Mouse (Mus musculus): ENCODE results near the gene Sec22c. TPM values are rescaled to one million over a fixed set of nuclear protein-coding genes. Genes with fewer than 3 reads are reported as not detected.

Sec22c gene
- polyA plus RNA-seq, 1 experiment from 2014 or later = 9.2 TPM

GRCm38 (mm10) chr9:121697150-121698049, 7.9 kb downstream of the Sec22c start:
- Histone ChIP-seq H3K27me3 (ENCODE audit: control insufficient read depth, insufficient read depth, low read depth, low read length) (no peaks in the 10 kb centered on the region), H3K27ac (ENCODE audit: low read length) (peak overlapping the region; percentile 57), H3K36me3 (ENCODE audit: control insufficient read depth, insufficient read depth, low read length) (0 out of 2 replicates have a peak, but pooled peaks cover 4% of the 10 kb centered on the region), H3K4me1 (replicated peaks; ENCODE audit: control insufficient read depth, insufficient read depth, low read length) (no peaks in the 10 kb centered on the region), H3K4me3 (ENCODE audit: low read length) (no peak overlapping the region), H3K4me2 (ENCODE audit: low read depth, low read length) (no peak overlapping the region), H3K9ac (ENCODE audit: low read length) (no peak overlapping the region), H3K9me3 (ENCODE audit: control insufficient read depth, low read length) (no peaks in the 10 kb centered on the region)
- ATAC-seq (ENCODE audit: low read depth) = peak; percentile 48; the same call in 1 of the 2 replicates
- WGBS = 100% methylated on average over 1 of the region's 1 CpGs

GRCm38 (mm10) chr9:121696626-121697025, 8.7 kb downstream of the Sec22c start:
- peak overlapping the region; percentile 57 for H3K27ac ChIP-seq (ENCODE audit: low read length)
- 0 out of 2 replicates have a peak, but pooled peaks cover 4% of the 10 kb centered on the region for H3K36me3 ChIP-seq (ENCODE audit: control insufficient read depth, insufficient read depth, low read length)
- 74% methylated on average over 9 of the region's 9 CpGs for WGBS
- H3K4me1 ChIP-seq (replicated peaks; ENCODE audit: control insufficient read depth, insufficient read depth, low read length) = no peaks in the 10 kb centered on the region
- H3K9ac ChIP-seq (ENCODE audit: low read length) = no peak overlapping the region
- H3K27me3 ChIP-seq (ENCODE audit: control insufficient read depth, insufficient read depth, low read depth, low read length) = no peaks in the 10 kb centered on the region
- no peak overlapping the region for H3K4me2 ChIP-seq (ENCODE audit: low read depth, low read length)
- peak; percentile 85 for ATAC-seq (ENCODE audit: low read depth)
- no peaks in the 10 kb centered on the region for H3K9me3 ChIP-seq (ENCODE audit: control insufficient read depth, low read length)
- no peak overlapping the region for H3K4me3 ChIP-seq (ENCODE audit: low read length)

GRCm38 (mm10) chr9:121694736-121695135, 10.6 kb downstream of the Sec22c start:
- 0 out of 2 replicates have a peak, but pooled peaks cover 4% of the 10 kb centered on the region for H3K36me3 ChIP-seq (ENCODE audit: control insufficient read depth, insufficient read depth, low read length)
- H3K4me3 ChIP-seq (ENCODE audit: low read length) = no peak overlapping the region
- no peak overlapping the region for H3K9ac ChIP-seq (ENCODE audit: low read length)
- no peak overlapping the region for H3K4me2 ChIP-seq (ENCODE audit: low read depth, low read length)
- no peaks in the 10 kb centered on the region for H3K4me1 ChIP-seq (replicated peaks; ENCODE audit: control insufficient read depth, insufficient read depth, low read length)
- 63% methylated on average over 12 of the region's 12 CpGs for WGBS
- H3K9me3 ChIP-seq (ENCODE audit: control insufficient read depth, low read length) = no peaks in the 10 kb centered on the region
- no peak for ATAC-seq (ENCODE audit: low read depth)
- H3K27me3 ChIP-seq (ENCODE audit: control insufficient read depth, insufficient read depth, low read depth, low read length) = no peaks in the 10 kb centered on the region
- no peak overlapping the region for H3K27ac ChIP-seq (ENCODE audit: low read length)

GRCm38 (mm10) chr9:121690734-121691133, 14.6 kb downstream of the Sec22c start:
- no peak overlapping the region for H3K27ac ChIP-seq (ENCODE audit: low read length)
- WGBS = 83% methylated on average over 7 of the region's 7 CpGs
- H3K4me2 ChIP-seq (ENCODE audit: low read depth, low read length) = no peak overlapping the region
- H3K4me1 ChIP-seq (replicated peaks; ENCODE audit: control insufficient read depth, insufficient read depth, low read length) = no peaks in the 10 kb centered on the region
- no peaks in the 10 kb centered on the region for H3K9me3 ChIP-seq (ENCODE audit: control insufficient read depth, low read length)
- no peak for ATAC-seq (ENCODE audit: low read depth)
- no peak overlapping the region for H3K4me3 ChIP-seq (ENCODE audit: low read length)
- no peak overlapping the region for H3K9ac ChIP-seq (ENCODE audit: low read length)
- 0 out of 2 replicates have a peak, but pooled peaks cover 7% of the 10 kb centered on the region for H3K36me3 ChIP-seq (ENCODE audit: control insufficient read depth, insufficient read depth, low read length)
- no peaks in the 10 kb centered on the region for H3K27me3 ChIP-seq (ENCODE audit: control insufficient read depth, insufficient read depth, low read depth, low read length)

GRCm38 (mm10) chr9:121690200-121690651, 15.1 kb downstream of the Sec22c start:
- WGBS = 64% methylated on average over 15 of the region's 15 CpGs
- ATAC-seq (ENCODE audit: low read depth) = no peak

GRCm38 (mm10) chr9:121684702-121685101, 20.6 kb downstream of the Sec22c start:
- Histone ChIP-seq H3K9ac (ENCODE audit: low read length) (no peak overlapping the region), H3K36me3 (ENCODE audit: control insufficient read depth, insufficient read depth, low read length) (0 out of 2 replicates have a peak, but pooled peaks cover 7% of the 10 kb centered on the region), H3K27me3 (ENCODE audit: control insufficient read depth, insufficient read depth, low read depth, low read length) (no peaks in the 10 kb centered on the region), H3K4me3 (ENCODE audit: low read length) (no peak overlapping the region), H3K4me2 (ENCODE audit: low read depth, low read length) (no peak overlapping the region), H3K4me1 (replicated peaks; ENCODE audit: control insufficient read depth, insufficient read depth, low read length) (no peaks in the 10 kb centered on the region), H3K27ac (ENCODE audit: low read length) (no peak overlapping the region), H3K9me3 (ENCODE audit: control insufficient read depth, low read length) (no peaks in the 10 kb centered on the region)
- no peak for ATAC-seq (ENCODE audit: low read depth)
- WGBS = 69% methylated on average over 7 of the region's 7 CpGs

More at GRCm38 (mm10) chr9:121690200-121690651, 15.1 kb downstream of the Sec22c start:
- Histone ChIP-seq H3K36me3 (ENCODE audit: control insufficient read depth, insufficient read depth, low read length) (0 out of 2 replicates have a peak, but pooled peaks cover 9% of the 10 kb centered on the region), H3K4me1 (replicated peaks; ENCODE audit: control insufficient read depth, insufficient read depth, low read length) (no peaks in the 10 kb centered on the region), H3K27ac (ENCODE audit: low read length) (no peak overlapping the region), H3K9me3 (ENCODE audit: control insufficient read depth, low read length) (no peaks in the 10 kb centered on the region), H3K9ac (ENCODE audit: low read length) (no peak overlapping the region), H3K4me3 (ENCODE audit: low read length) (no peak overlapping the region), H3K27me3 (ENCODE audit: control insufficient read depth, insufficient read depth, low read depth, low read length) (no peaks in the 10 kb centered on the region), H3K4me2 (ENCODE audit: low read depth, low read length) (no peak overlapping the region)

- Histone ChIP-seq H3K9ac (ENCODE audit: low read length) (no peak overlapping the region), H3K27me3 (ENCODE audit: control insufficient read depth, insufficient read depth, low read depth, low read length) (no peaks in the 10 kb centered on the region), H3K27ac (ENCODE audit: low read length) (no peak overlapping the region), H3K4me2 (ENCODE audit: low read depth, low read length) (no peak overlapping the region), H3K4me3 (ENCODE audit: low read length) (no peak overlapping the region), H3K4me1 (replicated peaks; ENCODE audit: control insufficient read depth, insufficient read depth, low read length) (peaks cover 11% of the 10 kb centered on the region), H3K9me3 (ENCODE audit: control insufficient read depth, low read length) (no peaks in the 10 kb centered on the region), H3K36me3 (ENCODE audit: control insufficient read depth, insufficient read depth, low read length) (0 out of 2 replicates have a peak, but pooled peaks cover 4% of the 10 kb centered on the region)
- ATAC-seq (ENCODE audit: low read depth) = no peak
- 62% methylated on average over 18 of the region's 18 CpGs for WGBS
Observed at GRCm38 (mm10) chr9:121682037-121682680, 23.1 kb downstream of the Sec22c start.

GRCm38 (mm10) chr9:121681191-121681590, 24.1 kb downstream of the Sec22c start:
- peaks cover 15% of the 10 kb centered on the region for H3K4me1 ChIP-seq (replicated peaks; ENCODE audit: control insufficient read depth, insufficient read depth, low read length)
- no peak overlapping the region for H3K9ac ChIP-seq (ENCODE audit: low read length)
- WGBS = 70% methylated on average over 8 of the region's 8 CpGs
- no peak overlapping the region for H3K4me3 ChIP-seq (ENCODE audit: low read length)
- no peak for ATAC-seq (ENCODE audit: low read depth)
- no peak overlapping the region for H3K4me2 ChIP-seq (ENCODE audit: low read depth, low read length)
- H3K36me3 ChIP-seq (ENCODE audit: control insufficient read depth, insufficient read depth, low read length) = 0 out of 2 replicates have a peak, but pooled peaks cover 4% of the 10 kb centered on the region
- no peaks in the 10 kb centered on the region for H3K27me3 ChIP-seq (ENCODE audit: control insufficient read depth, insufficient read depth, low read depth, low read length)
- H3K9me3 ChIP-seq (ENCODE audit: control insufficient read depth, low read length) = no peaks in the 10 kb centered on the region
- no peak overlapping the region for H3K27ac ChIP-seq (ENCODE audit: low read length)

GRCm38 (mm10) chr9:121679549-121679948, 25.7 kb downstream of the Sec22c start:
- Histone ChIP-seq H3K9me3 (ENCODE audit: control insufficient read depth, low read length) (no peaks in the 10 kb centered on the region), H3K27ac (ENCODE audit: low read length) (no peak overlapping the region), H3K4me2 (ENCODE audit: low read depth, low read length) (no peak overlapping the region), H3K36me3 (ENCODE audit: control insufficient read depth, insufficient read depth, low read length) (0 out of 2 replicates have a peak, but pooled peaks cover 2% of the 10 kb centered on the region), H3K4me3 (ENCODE audit: low read length) (no peak overlapping the region), H3K4me1 (replicated peaks; ENCODE audit: control insufficient read depth, insufficient read depth, low read length) (peaks cover 15% of the 10 kb centered on the region), H3K27me3 (ENCODE audit: control insufficient read depth, insufficient read depth, low read depth, low read length) (no peaks in the 10 kb centered on the region), H3K9ac (ENCODE audit: low read length) (no peak overlapping the region)
- peak; percentile 65 for ATAC-seq (ENCODE audit: low read depth)
- 25% methylated on average over 6 of the region's 6 CpGs for WGBS
